Mouse (Mus musculus): ENCODE measurements at regions not wholly inside any gene's neighbourhood (a gene's known extent, or its start where the extent isn't known, plus 50 kb on each side); places are given as distances from the start of the nearest gene placed in this dataset.

- no peak overlapping the region for H3K9ac ChIP-seq (replicated peaks; ENCODE audit: low read depth, low read length)
- no peaks in the 10 kb centered on the region for H3K9me3 ChIP-seq (ENCODE audit: control insufficient read depth, low read length)
- H3K27me3 ChIP-seq (ENCODE audit: control insufficient read depth, insufficient read depth, low read length) = no peaks in the 10 kb centered on the region
- H3K27ac ChIP-seq (ENCODE audit: low read depth, low read length) = no peak overlapping the region
- H3K4me3 ChIP-seq (ENCODE audit: low read depth, low read length) = no peak overlapping the region
- H3K4me1 ChIP-seq (ENCODE audit: control insufficient read depth, insufficient read depth, low read length) = no peaks in the 10 kb centered on the region
- ATAC-seq (ENCODE audit: low read depth) = no peak
- 90% methylated on average over 2 of the region's 2 CpGs for WGBS
- no peak overlapping the region for H3K4me2 ChIP-seq (ENCODE audit: low read depth, low read length)
- no peaks in the 10 kb centered on the region for H3K36me3 ChIP-seq (ENCODE audit: control insufficient read depth, insufficient read depth, low read length)
Observed at GRCm38 (mm10) chr12:13164791-13165190, 84.2 kb downstream of the Ddx1 start.

GRCm38 (mm10) chr12:13161051-13161450, 88.0 kb downstream of the Ddx1 start:
- Histone ChIP-seq H3K4me2 (ENCODE audit: low read depth, low read length) (no peak overlapping the region), H3K27ac (ENCODE audit: low read depth, low read length) (no peak overlapping the region), H3K9me3 (ENCODE audit: control insufficient read depth, low read length) (no peaks in the 10 kb centered on the region), H3K4me3 (ENCODE audit: low read depth, low read length) (no peak overlapping the region), H3K4me1 (ENCODE audit: control insufficient read depth, insufficient read depth, low read length) (no peaks in the 10 kb centered on the region), H3K9ac (replicated peaks; ENCODE audit: low read depth, low read length) (no peak overlapping the region), H3K36me3 (ENCODE audit: control insufficient read depth, insufficient read depth, low read length) (no peaks in the 10 kb centered on the region), H3K27me3 (ENCODE audit: control insufficient read depth, insufficient read depth, low read length) (no peaks in the 10 kb centered on the region)
- no peak for ATAC-seq (ENCODE audit: low read depth)
- 87% methylated on average over 1 of the region's 1 CpGs for WGBS

GRCm38 (mm10) chr12:13159346-13160055, 89.5 kb downstream of the Ddx1 start:
- H3K4me2 ChIP-seq (ENCODE audit: low read depth, low read length) = no peak overlapping the region
- H3K27ac ChIP-seq (ENCODE audit: low read depth, low read length) = no peak overlapping the region

GRCm38 (mm10) chr12:13157666-13158381, 91.2 kb downstream of the Ddx1 start:
- H3K4me3 ChIP-seq (ENCODE audit: low read depth, low read length) = no peak overlapping the region
- no peak overlapping the region for H3K27ac ChIP-seq (ENCODE audit: low read depth, low read length)
- H3K9me3 ChIP-seq (ENCODE audit: control insufficient read depth, low read length) = no peaks in the 10 kb centered on the region
- no peak for ATAC-seq (ENCODE audit: low read depth)
- H3K27me3 ChIP-seq (ENCODE audit: control insufficient read depth, insufficient read depth, low read length) = no peaks in the 10 kb centered on the region
- H3K9ac ChIP-seq (replicated peaks; ENCODE audit: low read depth, low read length) = no peak overlapping the region
- no peak overlapping the region for H3K4me2 ChIP-seq (ENCODE audit: low read depth, low read length)
- no peaks in the 10 kb centered on the region for H3K4me1 ChIP-seq (ENCODE audit: control insufficient read depth, insufficient read depth, low read length)
- WGBS = 70% methylated on average over 7 of the region's 7 CpGs
- H3K36me3 ChIP-seq (ENCODE audit: control insufficient read depth, insufficient read depth, low read length) = no peaks in the 10 kb centered on the region

More at GRCm38 (mm10) chr12:13159346-13160055, 89.5 kb downstream of the Ddx1 start:
- Histone ChIP-seq H3K36me3 (ENCODE audit: control insufficient read depth, insufficient read depth, low read length) (no peaks in the 10 kb centered on the region), H3K4me1 (ENCODE audit: control insufficient read depth, insufficient read depth, low read length) (no peaks in the 10 kb centered on the region), H3K4me3 (ENCODE audit: low read depth, low read length) (no peak overlapping the region), H3K27me3 (ENCODE audit: control insufficient read depth, insufficient read depth, low read length) (no peaks in the 10 kb centered on the region), H3K9me3 (ENCODE audit: control insufficient read depth, low read length) (no peaks in the 10 kb centered on the region), H3K9ac (replicated peaks; ENCODE audit: low read depth, low read length) (no peak overlapping the region)
- peak; percentile 54; the same call in 1 of the 2 replicates for ATAC-seq (ENCODE audit: low read depth)

GRCm38 (mm10) chr12:13157089-13157488, 91.9 kb downstream of the Ddx1 start:
- WGBS = 80% methylated on average over 10 of the region's 10 CpGs
- Histone ChIP-seq H3K4me3 (ENCODE audit: low read depth, low read length) (no peak overlapping the region), H3K27me3 (ENCODE audit: control insufficient read depth, insufficient read depth, low read length) (no peaks in the 10 kb centered on the region), H3K4me2 (ENCODE audit: low read depth, low read length) (no peak overlapping the region), H3K4me1 (ENCODE audit: control insufficient read depth, insufficient read depth, low read length) (no peaks in the 10 kb centered on the region), H3K9ac (replicated peaks; ENCODE audit: low read depth, low read length) (no peak overlapping the region), H3K36me3 (ENCODE audit: control insufficient read depth, insufficient read depth, low read length) (no peaks in the 10 kb centered on the region), H3K27ac (ENCODE audit: low read depth, low read length) (no peak overlapping the region), H3K9me3 (ENCODE audit: control insufficient read depth, low read length) (no peaks in the 10 kb centered on the region)
- ATAC-seq (ENCODE audit: low read depth) = no peak

- H3K4me2 ChIP-seq (ENCODE audit: low read depth, low read length) = no peak overlapping the region
- ATAC-seq (ENCODE audit: low read depth) = no peak
- H3K36me3 ChIP-seq (ENCODE audit: control insufficient read depth, insufficient read depth, low read length) = no peaks in the 10 kb centered on the region
- no peak overlapping the region for H3K9ac ChIP-seq (replicated peaks; ENCODE audit: low read depth, low read length)
- no peaks in the 10 kb centered on the region for H3K9me3 ChIP-seq (ENCODE audit: control insufficient read depth, low read length)
- H3K4me3 ChIP-seq (ENCODE audit: low read depth, low read length) = no peak overlapping the region
- no peaks in the 10 kb centered on the region for H3K27me3 ChIP-seq (ENCODE audit: control insufficient read depth, insufficient read depth, low read length)
- WGBS = 70% methylated on average over 4 of the region's 4 CpGs
- H3K4me1 ChIP-seq (ENCODE audit: control insufficient read depth, insufficient read depth, low read length) = no peaks in the 10 kb centered on the region
- H3K27ac ChIP-seq (ENCODE audit: low read depth, low read length) = no peak overlapping the region
Observed at GRCm38 (mm10) chr12:13150751-13151150, 98.3 kb downstream of the Ddx1 start.

- no peaks in the 10 kb centered on the region for H3K9me3 ChIP-seq (ENCODE audit: control insufficient read depth, low read length)
- H3K4me2 ChIP-seq (ENCODE audit: low read depth, low read length) = no peak overlapping the region
- no peaks in the 10 kb centered on the region for H3K4me1 ChIP-seq (ENCODE audit: control insufficient read depth, insufficient read depth, low read length)
- H3K27me3 ChIP-seq (ENCODE audit: control insufficient read depth, insufficient read depth, low read length) = no peaks in the 10 kb centered on the region
- no peaks in the 10 kb centered on the region for H3K36me3 ChIP-seq (ENCODE audit: control insufficient read depth, insufficient read depth, low read length)
- no peak overlapping the region for H3K4me3 ChIP-seq (ENCODE audit: low read depth, low read length)
- 81% methylated on average over 4 of the region's 4 CpGs for WGBS
- no peak overlapping the region for H3K27ac ChIP-seq (ENCODE audit: low read depth, low read length)
- H3K9ac ChIP-seq (replicated peaks; ENCODE audit: low read depth, low read length) = no peak overlapping the region
- no peak for ATAC-seq (ENCODE audit: low read depth)
Observed at GRCm38 (mm10) chr12:13147251-13147650, 101.8 kb downstream of the Ddx1 start.

GRCm38 (mm10) chr12:13145186-13146115, 103.6 kb downstream of the Ddx1 start:
- no peaks in the 10 kb centered on the region for H3K9me3 ChIP-seq (ENCODE audit: control insufficient read depth, low read length)
- ATAC-seq (ENCODE audit: low read depth) = no peak
- WGBS = 76% methylated on average over 10 of the region's 10 CpGs
- H3K27me3 ChIP-seq (ENCODE audit: control insufficient read depth, insufficient read depth, low read length) = no peaks in the 10 kb centered on the region
- H3K4me2 ChIP-seq (ENCODE audit: low read depth, low read length) = no peak overlapping the region
- no peak overlapping the region for H3K27ac ChIP-seq (ENCODE audit: low read depth, low read length)
- H3K4me3 ChIP-seq (ENCODE audit: low read depth, low read length) = no peak overlapping the region
- H3K36me3 ChIP-seq (ENCODE audit: control insufficient read depth, insufficient read depth, low read length) = no peaks in the 10 kb centered on the region
- H3K9ac ChIP-seq (replicated peaks; ENCODE audit: low read depth, low read length) = no peak overlapping the region
- H3K4me1 ChIP-seq (ENCODE audit: control insufficient read depth, insufficient read depth, low read length) = no peaks in the 10 kb centered on the region

All from neural tube, embryonic 14.5 days (tissue).